Mouse (Mus musculus): Measurements from ENCODE around the gene Wwc2.

GRCm38 (mm10) chr8:47971121-47971520 is 19.6 kb downstream of the Wwc2 start:
- TF ChIP-seq CTCF (IDR thresholded peaks at IDR 0.05; ENCODE audit: low read depth) (no peak), EP300 (optimal IDR thresholded peaks at IDR 0.05) (no peak)
